Comparison of ENCODE assay signal across 12 mouse cellular contexts in the genomic region with DNA sequence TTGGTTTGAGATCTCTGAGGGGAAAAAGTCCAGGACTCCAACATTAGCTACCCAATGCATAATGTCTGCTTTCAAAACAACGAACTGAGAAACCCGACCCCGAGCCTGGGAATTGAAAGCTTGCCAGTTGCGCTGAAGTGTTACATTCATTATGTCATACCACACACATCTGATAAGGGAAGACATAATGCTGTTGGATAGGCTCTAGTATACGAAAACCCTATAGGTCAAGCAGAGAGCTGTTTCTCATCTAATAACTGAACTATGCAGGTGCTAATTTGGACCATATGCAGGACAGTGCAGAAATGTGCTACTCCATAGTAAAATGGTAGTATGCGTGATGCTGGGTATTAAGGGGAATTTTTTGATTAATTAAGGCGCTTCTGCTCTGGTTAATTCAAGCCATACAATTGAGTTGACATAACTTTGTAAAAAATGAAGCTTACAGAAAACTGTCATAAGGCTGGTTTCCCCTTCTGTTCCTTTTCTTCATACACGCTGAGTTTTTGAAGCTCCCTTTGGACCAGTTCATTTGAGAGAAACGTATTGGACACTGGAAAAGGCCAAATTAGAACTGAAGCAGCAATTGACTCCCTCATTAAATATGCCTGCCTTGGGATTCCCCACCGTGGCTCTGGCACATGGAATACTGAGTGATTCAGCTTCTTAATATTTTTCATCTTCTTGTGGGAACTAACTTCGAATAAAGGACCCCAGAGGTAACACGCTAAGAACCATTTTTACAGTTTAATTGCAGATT. TPM values are rescaled to one million over a fixed set of nuclear protein-coding genes. Genes with fewer than 3 reads are reported as not detected.
DNase-seq lines count a peak whose midpoint lies in the region; ATAC-seq lines count a peak whose summit lies in the region.
"Had no signal": no experiment of that assay in that cellular context is flagged by ENCODE, and none has a peak within 500 bp of the region (broad histone marks: within the 10 kb centered on the region; RNA-seq: fewer than 3 reads in every experiment).

No protein-coding gene starts in this region.

- H3K27me3 ChIP-seq in midbrain, embryonic 11.5 days (ENCODE audit: control insufficient read depth, insufficient read depth, low read length), result no peaks in the 10 kb centered on the region
- no peaks in the 10 kb centered on the region for H3K27me3 ChIP-seq in midbrain, embryonic 10.5 days (ENCODE audit: low read depth, poor library complexity, severe bottlenecking)
- no peaks in the 10 kb centered on the region for H3K27me3 ChIP-seq in forebrain, embryonic 13.5 days
- H3K27me3 ChIP-seq in limb, embryonic 12.5 days, result no peaks in the 10 kb centered on the region
- H3K27me3 ChIP-seq in intestine, embryonic 16.5 days (replicated peaks; ENCODE audit: control insufficient read depth, insufficient read depth, low read length), result no peaks in the 10 kb centered on the region

- no peaks in the 10 kb centered on the region for H3K9me3 ChIP-seq in midbrain, embryonic 11.5 days (ENCODE audit: control insufficient read depth, low read length)
- H3K9me3 ChIP-seq in midbrain, embryonic 10.5 days (replicated peaks), result no peaks in the 10 kb centered on the region
- H3K9me3 ChIP-seq in forebrain, embryonic 13.5 days (replicated peaks), result no peaks in the 10 kb centered on the region
- H3K9me3 ChIP-seq in limb, embryonic 12.5 days, result no peaks in the 10 kb centered on the region
- no peaks in the 10 kb centered on the region for H3K9me3 ChIP-seq in intestine, embryonic 16.5 days (ENCODE audit: control insufficient read depth, low read length)

- ATAC-seq in midbrain, embryonic 11.5 days (ENCODE audit: low FRiP score), result no peak
- peak; percentile 80 for ATAC-seq in forebrain, embryonic 13.5 days
- peak; percentile 82 for ATAC-seq in limb, embryonic 12.5 days (ENCODE audit: insufficient number of reproducible peaks, insufficient read depth, low FRiP score, low TSS enrichment, low read depth)
- ATAC-seq in intestine, embryonic 16.5 days, result no peak
- no peak for ATAC-seq in granulocyte monocyte progenitor cell, adult 5-6 weeks (replicated peaks; ENCODE audit: poor library complexity, severe bottlenecking)

- no peaks in the 10 kb centered on the region for H3K36me3 ChIP-seq in midbrain, embryonic 11.5 days (ENCODE audit: control insufficient read depth, insufficient read depth, low read length)
- H3K36me3 ChIP-seq in midbrain, embryonic 10.5 days, result no peaks in the 10 kb centered on the region
- no peaks in the 10 kb centered on the region for H3K36me3 ChIP-seq in forebrain, embryonic 13.5 days (ENCODE audit: poor library complexity, severe bottlenecking)
- no peaks in the 10 kb centered on the region for H3K36me3 ChIP-seq in limb, embryonic 12.5 days
- H3K36me3 ChIP-seq in intestine, embryonic 16.5 days (ENCODE audit: control insufficient read depth, insufficient read depth, low read length), result no peaks in the 10 kb centered on the region

- no peak overlapping the region for H3K4me3 ChIP-seq in midbrain, embryonic 11.5 days (ENCODE audit: low read depth, low read length)
- no peak overlapping the region for H3K4me3 ChIP-seq in midbrain, embryonic 10.5 days
- H3K4me3 ChIP-seq in forebrain, embryonic 13.5 days, result no peak overlapping the region
- H3K4me3 ChIP-seq in limb, embryonic 12.5 days (replicated peaks), result no peak overlapping the region
- H3K4me3 ChIP-seq in intestine, embryonic 16.5 days (ENCODE audit: low read length), result no peak overlapping the region

- no peak overlapping the region for H3K27ac ChIP-seq in midbrain, embryonic 11.5 days (ENCODE audit: low read depth, low read length)
- no peak overlapping the region for H3K27ac ChIP-seq in midbrain, embryonic 10.5 days (replicated peaks)
- H3K27ac ChIP-seq in forebrain, embryonic 13.5 days, result peak overlapping the region; percentile 60
- H3K27ac ChIP-seq in limb, embryonic 12.5 days, result no peak overlapping the region; the same call in 1 of the 2 replicates
- no peak overlapping the region for H3K27ac ChIP-seq in intestine, embryonic 16.5 days (ENCODE audit: low read length)

- no peak overlapping the region for H3K9ac ChIP-seq in midbrain, embryonic 11.5 days (ENCODE audit: low read length)
- no peak overlapping the region for H3K9ac ChIP-seq in forebrain, embryonic 13.5 days
- H3K9ac ChIP-seq in limb, embryonic 12.5 days (replicated peaks), result no peak overlapping the region
- no peak overlapping the region for H3K9ac ChIP-seq in intestine, embryonic 16.5 days (ENCODE audit: low read depth, low read length)

- no peaks in the 10 kb centered on the region for H3K4me1 ChIP-seq in midbrain, embryonic 11.5 days (ENCODE audit: control insufficient read depth, insufficient read depth, low read length)
- no peaks in the 10 kb centered on the region for H3K4me1 ChIP-seq in midbrain, embryonic 10.5 days
- H3K4me1 ChIP-seq in forebrain, embryonic 13.5 days, result peaks cover 17% of the 10 kb centered on the region
- H3K4me1 ChIP-seq in limb, embryonic 12.5 days (replicated peaks), result peaks cover 6% of the 10 kb centered on the region
- no peaks in the 10 kb centered on the region for H3K4me1 ChIP-seq in intestine, embryonic 16.5 days (ENCODE audit: control insufficient read depth, insufficient read depth, low read length)

- WGBS in midbrain, embryonic 11.5 days, result 70% methylated on average over 12 of the region's 12 CpGs
- WGBS in midbrain, embryonic 10.5 days, result 72% methylated on average over 12 of the region's 12 CpGs
- 34% methylated on average over 12 of the region's 12 CpGs for WGBS in forebrain, embryonic 13.5 days
- WGBS in limb, embryonic 12.5 days, result 40% methylated on average over 12 of the region's 12 CpGs
- 57% methylated on average over 12 of the region's 12 CpGs for WGBS in intestine, embryonic 16.5 days

- no peak overlapping the region for H3K4me2 ChIP-seq in midbrain, embryonic 11.5 days
- H3K4me2 ChIP-seq in forebrain, embryonic 13.5 days, result peak overlapping the region; percentile 26; the same call in 1 of the 2 replicates
- H3K4me2 ChIP-seq in limb, embryonic 12.5 days, result peak overlapping the region; percentile 24; the same call in 1 of the 2 replicates
- no peak overlapping the region for H3K4me2 ChIP-seq in intestine, embryonic 16.5 days (ENCODE audit: low read depth, low read length)

- peak; percentile 70 for DNase-seq in midbrain, embryonic 11.5 days (ENCODE audit: low spot score, missing footprints)
- DNase-seq in midbrain, embryonic 10.5 days (ENCODE audit: low spot score), result no peak
- no peak for DNase-seq in left cerebral cortex, adult 9 months (ENCODE audit: low spot score in 2 of 2)
- DNase-seq: kidney, postnatal 36 days had no signal

RNA-seq across cellular contexts. Expression of a gene that starts 22.4 kb away (rescaled TPM):
- polyA plus RNA-seq in midbrain, embryonic 11.5 days (2014; fragmentation: Nextera tagmentation; extraction: Ambion mirVana), result not detected in 2 replicates
- not detected in 2 replicates for polyA plus RNA-seq in midbrain, embryonic 10.5 days (2016; fragmentation: Nextera tagmentation; extraction: Ambion mirVana)
- not detected in 2 replicates for polyA plus RNA-seq in forebrain, embryonic 13.5 days (2015; fragmentation: Nextera tagmentation; extraction: Ambion mirVana)
- not detected in 2 replicates for polyA plus RNA-seq in limb, embryonic 12.5 days (2016; fragmentation: Nextera tagmentation; extraction: Ambion mirVana)
- not detected in 2 replicates for polyA plus RNA-seq in intestine, embryonic 16.5 days (2015; fragmentation: Nextera tagmentation; extraction: Ambion mirVana)
- total RNA-seq in granulocyte monocyte progenitor cell, adult 5-6 weeks (2014; fragmentation: Nextera tagmentation), result not detected in 2 replicates
- total RNA-seq in granulocyte monocyte progenitor cell, adult 5-6 weeks (2017), result not detected in 2 replicates
- total RNA-seq: left cerebral cortex, adult 8-10 months; megakaryocyte progenitor cell, adult 5-6 weeks; neutrophil, adult 5-6 weeks had no signal
- polyA plus RNA-seq: heart, embryonic 14.5 days had no signal

Comparison
In these comparisons a context has a peak if more than half of its experiments do, and no peak if none do; other contexts are left out.
1. ATAC-seq: peak in forebrain, embryonic 13.5 days (single experiment) and limb, embryonic 12.5 days (single experiment); none in midbrain, embryonic 11.5 days (single experiment), intestine, embryonic 16.5 days (single experiment) and granulocyte monocyte progenitor cell, adult 5-6 weeks (single experiment).
2. H3K4me2 ChIP-seq: peak in forebrain, embryonic 13.5 days (single experiment) and limb, embryonic 12.5 days (single experiment); none in midbrain, embryonic 11.5 days (single experiment) and intestine, embryonic 16.5 days (single experiment).